Mouse (Mus musculus): ENCODE measurements at regions not wholly inside any gene's neighbourhood (a gene's known extent, or its start where the extent isn't known, plus 50 kb on each side); places are given as distances from the start of the nearest gene placed in this dataset.

GRCm38 (mm10) chr16:86547465-86548043 is 645.9 kb upstream of the Adamts5 start:
- WGBS, result 55% methylated on average over 4 of the region's 4 CpGs
- H3K4me3 ChIP-seq (replicated peaks; ENCODE audit: low read length), result no peak overlapping the region
- no peaks in the 10 kb centered on the region for H3K9me3 ChIP-seq (replicated peaks; ENCODE audit: control insufficient read depth, low read length)
- H3K4me1 ChIP-seq (ENCODE audit: control insufficient read depth, insufficient read depth, low read length), result no peaks in the 10 kb centered on the region
- ATAC-seq (ENCODE audit: insufficient read depth, low FRiP score), result peak; percentile 47; the same call in 1 of the 2 replicates
- no peak overlapping the region for H3K9ac ChIP-seq (ENCODE audit: low read length)
- no peak overlapping the region for H3K4me2 ChIP-seq (ENCODE audit: low read depth, low read length)
- no peaks in the 10 kb centered on the region for H3K36me3 ChIP-seq (ENCODE audit: control insufficient read depth, insufficient read depth, low read length)
- H3K27me3 ChIP-seq (ENCODE audit: control insufficient read depth, insufficient read depth, low read length), result no peaks in the 10 kb centered on the region
- no peak overlapping the region for H3K27ac ChIP-seq (ENCODE audit: low read length)

GRCm38 (mm10) chr16:86546905-86547304 is 645.3 kb upstream of the Adamts5 start:
- 0 out of 2 replicates have a peak, but pooled peaks have one; percentile 10 for ATAC-seq (ENCODE audit: insufficient read depth, low FRiP score)

GRCm38 (mm10) chr16:86544121-86544520 is 642.5 kb upstream of the Adamts5 start:
- 76% methylated on average over 1 of the region's 1 CpGs for WGBS
- no peak overlapping the region for H3K27ac ChIP-seq (ENCODE audit: low read length)
- H3K9me3 ChIP-seq (replicated peaks; ENCODE audit: control insufficient read depth, low read length), result no peaks in the 10 kb centered on the region
- H3K4me1 ChIP-seq (ENCODE audit: control insufficient read depth, insufficient read depth, low read length), result no peaks in the 10 kb centered on the region
- H3K9ac ChIP-seq (ENCODE audit: low read length), result no peak overlapping the region
- H3K27me3 ChIP-seq (ENCODE audit: control insufficient read depth, insufficient read depth, low read length), result no peaks in the 10 kb centered on the region
- no peak overlapping the region for H3K4me3 ChIP-seq (replicated peaks; ENCODE audit: low read length)
- no peaks in the 10 kb centered on the region for H3K36me3 ChIP-seq (ENCODE audit: control insufficient read depth, insufficient read depth, low read length)
- no peak for ATAC-seq (ENCODE audit: insufficient read depth, low FRiP score)
- H3K4me2 ChIP-seq (ENCODE audit: low read depth, low read length), result no peak overlapping the region

More at GRCm38 (mm10) chr16:86546905-86547304, 645.3 kb upstream of the Adamts5 start:
- H3K4me2 ChIP-seq (ENCODE audit: low read depth, low read length), result no peak overlapping the region
- no peak overlapping the region for H3K9ac ChIP-seq (ENCODE audit: low read length)
- WGBS, result 63% methylated on average over 3 of the region's 3 CpGs
- no peaks in the 10 kb centered on the region for H3K36me3 ChIP-seq (ENCODE audit: control insufficient read depth, insufficient read depth, low read length)
- no peak overlapping the region for H3K4me3 ChIP-seq (replicated peaks; ENCODE audit: low read length)
- no peak overlapping the region for H3K27ac ChIP-seq (ENCODE audit: low read length)
- H3K9me3 ChIP-seq (replicated peaks; ENCODE audit: control insufficient read depth, low read length), result no peaks in the 10 kb centered on the region
- H3K27me3 ChIP-seq (ENCODE audit: control insufficient read depth, insufficient read depth, low read length), result no peaks in the 10 kb centered on the region
- no peaks in the 10 kb centered on the region for H3K4me1 ChIP-seq (ENCODE audit: control insufficient read depth, insufficient read depth, low read length)

GRCm38 (mm10) chr16:86536479-86536878 is 634.9 kb upstream of the Adamts5 start:
- H3K4me2 ChIP-seq (ENCODE audit: low read depth, low read length), result no peak overlapping the region
- H3K4me3 ChIP-seq (replicated peaks; ENCODE audit: low read length), result no peak overlapping the region
- H3K9me3 ChIP-seq (replicated peaks; ENCODE audit: control insufficient read depth, low read length), result no peaks in the 10 kb centered on the region
- peak overlapping the region; percentile 33; the same call in 1 of the 2 replicates for H3K27ac ChIP-seq (ENCODE audit: low read length)
- H3K9ac ChIP-seq (ENCODE audit: low read length), result no peak overlapping the region
- peak; percentile 72; the same call in 1 of the 2 replicates for ATAC-seq (ENCODE audit: insufficient read depth, low FRiP score)
- H3K27me3 ChIP-seq (ENCODE audit: control insufficient read depth, insufficient read depth, low read length), result no peaks in the 10 kb centered on the region
- no peaks in the 10 kb centered on the region for H3K4me1 ChIP-seq (ENCODE audit: control insufficient read depth, insufficient read depth, low read length)
- no peaks in the 10 kb centered on the region for H3K36me3 ChIP-seq (ENCODE audit: control insufficient read depth, insufficient read depth, low read length)
- WGBS, result 51% methylated on average over 5 of the region's 5 CpGs

- Histone ChIP-seq H3K4me3 (replicated peaks; ENCODE audit: low read length) (no peak overlapping the region), H3K27me3 (ENCODE audit: control insufficient read depth, insufficient read depth, low read length) (no peaks in the 10 kb centered on the region), H3K9me3 (replicated peaks; ENCODE audit: control insufficient read depth, low read length) (no peaks in the 10 kb centered on the region), H3K27ac (ENCODE audit: low read length) (no peak overlapping the region), H3K36me3 (ENCODE audit: control insufficient read depth, insufficient read depth, low read length) (no peaks in the 10 kb centered on the region), H3K9ac (ENCODE audit: low read length) (no peak overlapping the region), H3K4me1 (ENCODE audit: control insufficient read depth, insufficient read depth, low read length) (no peaks in the 10 kb centered on the region), H3K4me2 (ENCODE audit: low read depth, low read length) (no peak overlapping the region)
- peak; percentile 56 for ATAC-seq (ENCODE audit: insufficient read depth, low FRiP score)
- WGBS, result 81% methylated on average over 3 of the region's 3 CpGs
Observed at GRCm38 (mm10) chr16:86524135-86524534, 622.5 kb upstream of the Adamts5 start.

- Histone ChIP-seq H3K4me2 (ENCODE audit: low read depth, low read length) (no peak overlapping the region), H3K9me3 (replicated peaks; ENCODE audit: control insufficient read depth, low read length) (no peaks in the 10 kb centered on the region), H3K4me1 (ENCODE audit: control insufficient read depth, insufficient read depth, low read length) (no peaks in the 10 kb centered on the region), H3K36me3 (ENCODE audit: control insufficient read depth, insufficient read depth, low read length) (no peaks in the 10 kb centered on the region), H3K27ac (ENCODE audit: low read length) (no peak overlapping the region), H3K4me3 (replicated peaks; ENCODE audit: low read length) (no peak overlapping the region), H3K9ac (ENCODE audit: low read length) (no peak overlapping the region), H3K27me3 (ENCODE audit: control insufficient read depth, insufficient read depth, low read length) (no peaks in the 10 kb centered on the region)
- no peak; the same call in 1 of the 2 replicates for ATAC-seq (ENCODE audit: insufficient read depth, low FRiP score)
- 27% methylated on average over 1 of the region's 1 CpGs for WGBS
Observed at GRCm38 (mm10) chr16:86516935-86517334, 615.3 kb upstream of the Adamts5 start.

GRCm38 (mm10) chr16:86516144-86516543 is 614.5 kb upstream of the Adamts5 start:
- Histone ChIP-seq H3K27me3 (ENCODE audit: control insufficient read depth, insufficient read depth, low read length) (no peaks in the 10 kb centered on the region), H3K4me3 (replicated peaks; ENCODE audit: low read length) (no peak overlapping the region), H3K9me3 (replicated peaks; ENCODE audit: control insufficient read depth, low read length) (no peaks in the 10 kb centered on the region), H3K9ac (ENCODE audit: low read length) (no peak overlapping the region), H3K4me1 (ENCODE audit: control insufficient read depth, insufficient read depth, low read length) (no peaks in the 10 kb centered on the region), H3K36me3 (ENCODE audit: control insufficient read depth, insufficient read depth, low read length) (no peaks in the 10 kb centered on the region), H3K4me2 (ENCODE audit: low read depth, low read length) (no peak overlapping the region), H3K27ac (ENCODE audit: low read length) (no peak overlapping the region; the same call in 1 of the 2 replicates)
- 62% methylated on average over 3 of the region's 3 CpGs for WGBS
- ATAC-seq (ENCODE audit: insufficient read depth, low FRiP score), result no peak

GRCm38 (mm10) chr16:86501074-86501952 is 599.7 kb upstream of the Adamts5 start:
- H3K27me3 ChIP-seq (ENCODE audit: control insufficient read depth, insufficient read depth, low read length), result no peaks in the 10 kb centered on the region
- ATAC-seq (ENCODE audit: insufficient read depth, low FRiP score), result no peak
- no peaks in the 10 kb centered on the region for H3K4me1 ChIP-seq (ENCODE audit: control insufficient read depth, insufficient read depth, low read length)
- H3K36me3 ChIP-seq (ENCODE audit: control insufficient read depth, insufficient read depth, low read length), result no peaks in the 10 kb centered on the region
- no peak overlapping the region for H3K9ac ChIP-seq (ENCODE audit: low read length)
- 40% methylated on average over 3 of the region's 3 CpGs for WGBS
- no peaks in the 10 kb centered on the region for H3K9me3 ChIP-seq (replicated peaks; ENCODE audit: control insufficient read depth, low read length)
- H3K27ac ChIP-seq (ENCODE audit: low read length), result no peak overlapping the region
- H3K4me2 ChIP-seq (ENCODE audit: low read depth, low read length), result no peak overlapping the region
- no peak overlapping the region for H3K4me3 ChIP-seq (replicated peaks; ENCODE audit: low read length)

GRCm38 (mm10) chr16:86475145-86475544 is 573.5 kb upstream of the Adamts5 start:
- no peaks in the 10 kb centered on the region for H3K36me3 ChIP-seq (ENCODE audit: control insufficient read depth, insufficient read depth, low read length)
- H3K27ac ChIP-seq (ENCODE audit: low read length), result no peak overlapping the region
- ATAC-seq (ENCODE audit: insufficient read depth, low FRiP score), result no peak
- no peaks in the 10 kb centered on the region for H3K27me3 ChIP-seq (ENCODE audit: control insufficient read depth, insufficient read depth, low read length)
- no peak overlapping the region for H3K4me2 ChIP-seq (ENCODE audit: low read depth, low read length)
- no peaks in the 10 kb centered on the region for H3K4me1 ChIP-seq (ENCODE audit: control insufficient read depth, insufficient read depth, low read length)
- no peak overlapping the region for H3K9ac ChIP-seq (ENCODE audit: low read length)
- 55% methylated on average over 1 of the region's 1 CpGs for WGBS
- H3K9me3 ChIP-seq (replicated peaks; ENCODE audit: control insufficient read depth, low read length), result no peaks in the 10 kb centered on the region
- no peak overlapping the region for H3K4me3 ChIP-seq (replicated peaks; ENCODE audit: low read length)
